Mouse (Mus musculus): ENCODE results near the gene Ran. TPM values are rescaled to one million over a fixed set of nuclear protein-coding genes. Genes with fewer than 3 reads are reported as not detected.
A peak's percentile ranks its signal among the peaks of the same experiment; 100 is the strongest.

Gene Ran
- polyA plus RNA-seq, 1 experiment from 2014 or later, result 560 TPM

- Histone ChIP-seq H3K9ac (replicated peaks; ENCODE audit: low read depth, low read length) (no peak overlapping the region), H3K9me3 (ENCODE audit: control insufficient read depth, low read depth, low read length) (no peaks in the 10 kb centered on the region), H3K4me3 (ENCODE audit: low read depth, low read length) (no peak overlapping the region), H3K4me1 (ENCODE audit: control insufficient read depth, insufficient read depth, low read length) (no peaks in the 10 kb centered on the region), H3K27me3 (ENCODE audit: control insufficient read depth, insufficient read depth, low read length) (no peaks in the 10 kb centered on the region), H3K4me2 (replicated peaks; ENCODE audit: low read depth, low read length) (no peak overlapping the region), H3K27ac (ENCODE audit: low read length) (no peak overlapping the region), H3K36me3 (ENCODE audit: control insufficient read depth, insufficient read depth, low read length) (no peaks in the 10 kb centered on the region; the same call in 1 of the 2 replicates)
- no peak for ATAC-seq (ENCODE audit: insufficient number of reproducible peaks, insufficient read depth, low FRiP score, low read depth)
- WGBS, result 95% methylated on average over 6 of the region's 6 CpGs
Measured at GRCm38 (mm10) chr5:128984536-128984935, 35.3 kb upstream of the Ran start.

- no peaks in the 10 kb centered on the region for H3K27me3 ChIP-seq (ENCODE audit: control insufficient read depth, insufficient read depth, low read length)
- no peak overlapping the region for H3K4me3 ChIP-seq (ENCODE audit: low read depth, low read length)
- H3K9me3 ChIP-seq (ENCODE audit: control insufficient read depth, low read depth, low read length), result no peaks in the 10 kb centered on the region
- 95% methylated on average over 13 of the region's 13 CpGs for WGBS
- no peak overlapping the region for H3K27ac ChIP-seq (ENCODE audit: low read length)
- peaks cover 4% of the 10 kb centered on the region for H3K36me3 ChIP-seq (ENCODE audit: control insufficient read depth, insufficient read depth, low read length)
- H3K4me1 ChIP-seq (ENCODE audit: control insufficient read depth, insufficient read depth, low read length), result no peaks in the 10 kb centered on the region
- no peak overlapping the region for H3K4me2 ChIP-seq (replicated peaks; ENCODE audit: low read depth, low read length)
- ATAC-seq (ENCODE audit: insufficient number of reproducible peaks, insufficient read depth, low FRiP score, low read depth), result no peak
- no peak overlapping the region for H3K9ac ChIP-seq (replicated peaks; ENCODE audit: low read depth, low read length)
Measured at GRCm38 (mm10) chr5:128985946-128986345, 33.9 kb upstream of the Ran start.

GRCm38 (mm10) chr5:128987141-128987954 lies 32.5 kb upstream of the Ran start:
- H3K4me2 ChIP-seq (replicated peaks; ENCODE audit: low read depth, low read length), result no peak overlapping the region
- no peak for ATAC-seq (ENCODE audit: insufficient number of reproducible peaks, insufficient read depth, low FRiP score, low read depth)
- H3K4me1 ChIP-seq (ENCODE audit: control insufficient read depth, insufficient read depth, low read length), result no peaks in the 10 kb centered on the region
- H3K9ac ChIP-seq (replicated peaks; ENCODE audit: low read depth, low read length), result no peak overlapping the region
- 79% methylated on average over 19 of the region's 19 CpGs for WGBS
- no peaks in the 10 kb centered on the region for H3K9me3 ChIP-seq (ENCODE audit: control insufficient read depth, low read depth, low read length)
- H3K36me3 ChIP-seq (ENCODE audit: control insufficient read depth, insufficient read depth, low read length), result peaks cover 9% of the 10 kb centered on the region
- no peak overlapping the region for H3K27ac ChIP-seq (ENCODE audit: low read length)
- no peaks in the 10 kb centered on the region for H3K27me3 ChIP-seq (ENCODE audit: control insufficient read depth, insufficient read depth, low read length)
- H3K4me3 ChIP-seq (ENCODE audit: low read depth, low read length), result no peak overlapping the region

- no peaks in the 10 kb centered on the region for H3K9me3 ChIP-seq (ENCODE audit: control insufficient read depth, low read depth, low read length)
- peaks cover 7% of the 10 kb centered on the region; the same call in 1 of the 2 replicates for H3K4me1 ChIP-seq (ENCODE audit: control insufficient read depth, insufficient read depth, low read length)
- H3K27ac ChIP-seq (ENCODE audit: low read length), result no peak overlapping the region
- no peak overlapping the region for H3K4me2 ChIP-seq (replicated peaks; ENCODE audit: low read depth, low read length)
- H3K36me3 ChIP-seq (ENCODE audit: control insufficient read depth, insufficient read depth, low read length), result peaks cover 7% of the 10 kb centered on the region; the same call in 1 of the 2 replicates
- WGBS, result 51% methylated on average over 8 of the region's 8 CpGs
- H3K4me3 ChIP-seq (ENCODE audit: low read depth, low read length), result no peak overlapping the region
- H3K27me3 ChIP-seq (ENCODE audit: control insufficient read depth, insufficient read depth, low read length), result no peaks in the 10 kb centered on the region
- ATAC-seq (ENCODE audit: insufficient number of reproducible peaks, insufficient read depth, low FRiP score, low read depth), result peak; percentile 47; the same call in 1 of the 2 replicates
- no peak overlapping the region for H3K9ac ChIP-seq (replicated peaks; ENCODE audit: low read depth, low read length)
Measured at GRCm38 (mm10) chr5:129000706-129001468, 19.0 kb upstream of the Ran start.

- 38% methylated on average over 14 of the region's 14 CpGs for WGBS
- Histone ChIP-seq H3K9me3 (ENCODE audit: control insufficient read depth, low read depth, low read length) (no peaks in the 10 kb centered on the region), H3K4me3 (ENCODE audit: low read depth, low read length) (no peak overlapping the region), H3K36me3 (ENCODE audit: control insufficient read depth, insufficient read depth, low read length) (peaks cover 3% of the 10 kb centered on the region; the same call in 1 of the 2 replicates), H3K27me3 (ENCODE audit: control insufficient read depth, insufficient read depth, low read length) (no peaks in the 10 kb centered on the region), H3K27ac (ENCODE audit: low read length) (peak overlapping the region; percentile 10; the same call in 1 of the 2 replicates), H3K4me1 (ENCODE audit: control insufficient read depth, insufficient read depth, low read length) (peaks cover 10% of the 10 kb centered on the region; the same call in 1 of the 2 replicates), H3K4me2 (replicated peaks; ENCODE audit: low read depth, low read length) (no peak overlapping the region), H3K9ac (replicated peaks; ENCODE audit: low read depth, low read length) (no peak overlapping the region; the same call in 1 of the 2 replicates)
- ATAC-seq (ENCODE audit: insufficient number of reproducible peaks, insufficient read depth, low FRiP score, low read depth), result no peak
Measured at GRCm38 (mm10) chr5:129002571-129003011, 17.3 kb upstream of the Ran start.

- 76% methylated on average over 3 of the region's 3 CpGs for WGBS
- no peak overlapping the region for H3K4me2 ChIP-seq (replicated peaks; ENCODE audit: low read depth, low read length)
- H3K4me3 ChIP-seq (ENCODE audit: low read depth, low read length), result no peak overlapping the region
- H3K4me1 ChIP-seq (ENCODE audit: control insufficient read depth, insufficient read depth, low read length), result peaks cover 14% of the 10 kb centered on the region; the same call in 1 of the 2 replicates
- no peak overlapping the region for H3K27ac ChIP-seq (ENCODE audit: low read length)
- no peaks in the 10 kb centered on the region for H3K9me3 ChIP-seq (ENCODE audit: control insufficient read depth, low read depth, low read length)
- H3K9ac ChIP-seq (replicated peaks; ENCODE audit: low read depth, low read length), result no peak overlapping the region
- no peaks in the 10 kb centered on the region for H3K27me3 ChIP-seq (ENCODE audit: control insufficient read depth, insufficient read depth, low read length)
- H3K36me3 ChIP-seq (ENCODE audit: control insufficient read depth, insufficient read depth, low read length), result no peaks in the 10 kb centered on the region
- no peak for ATAC-seq (ENCODE audit: insufficient number of reproducible peaks, insufficient read depth, low FRiP score, low read depth)
Measured at GRCm38 (mm10) chr5:129005416-129005815, 14.5 kb upstream of the Ran start.

- ATAC-seq (ENCODE audit: insufficient number of reproducible peaks, insufficient read depth, low FRiP score, low read depth), result no peak
- Histone ChIP-seq H3K9ac (replicated peaks; ENCODE audit: low read depth, low read length) (no peak overlapping the region), H3K4me2 (replicated peaks; ENCODE audit: low read depth, low read length) (peak overlapping the region; percentile 16; the same call in 1 of the 2 replicates), H3K4me3 (ENCODE audit: low read depth, low read length) (no peak overlapping the region), H3K27me3 (ENCODE audit: control insufficient read depth, insufficient read depth, low read length) (no peaks in the 10 kb centered on the region), H3K27ac (ENCODE audit: low read length) (no peak overlapping the region), H3K9me3 (ENCODE audit: control insufficient read depth, low read depth, low read length) (no peaks in the 10 kb centered on the region), H3K36me3 (ENCODE audit: control insufficient read depth, insufficient read depth, low read length) (no peaks in the 10 kb centered on the region), H3K4me1 (ENCODE audit: control insufficient read depth, insufficient read depth, low read length) (peaks cover 14% of the 10 kb centered on the region; the same call in 1 of the 2 replicates)
- WGBS, result 74% methylated on average over 18 of the region's 18 CpGs
Measured at GRCm38 (mm10) chr5:129006031-129006788, 13.7 kb upstream of the Ran start.
